Mouse (Mus musculus): ENCODE results near the gene Plod3.

DNA sequence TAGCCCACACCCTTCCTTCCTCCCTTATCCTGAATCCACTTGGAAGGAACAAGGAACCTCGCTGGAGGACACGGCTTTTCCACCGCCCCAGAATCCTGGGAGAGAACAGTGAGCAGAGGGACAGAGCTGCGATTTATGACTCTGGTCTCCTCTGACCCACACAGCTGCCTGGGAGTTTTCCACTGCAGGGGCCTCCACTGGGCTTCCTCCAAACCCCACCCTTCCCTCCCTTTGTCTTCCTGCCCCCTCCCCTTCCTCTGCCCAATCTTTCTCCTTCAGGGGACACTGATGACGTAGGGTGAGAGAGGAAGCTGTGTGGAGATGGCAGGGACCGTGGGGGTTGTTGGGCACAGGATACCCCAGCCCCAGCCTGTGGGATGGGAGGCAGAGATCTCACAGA, 20.5 kb upstream of the Plod3 start, which contains the start of gene Cldn15:
- TF ChIP-seq CTCF (IDR thresholded peaks at IDR 0.05; ENCODE audit: borderline replicate concordance, insufficient read depth, low read length) (no peak), POLR2A (IDR thresholded peaks at IDR 0.05; ENCODE audit: low read depth, low read length) (no peak)

Measured in embryonic fibroblast, embryonic 13.5 days (primary cell).